Mouse (Mus musculus): ENCODE results near the gene Tsen54. TPM values are rescaled to one million over a fixed set of nuclear protein-coding genes. Genes with fewer than 3 reads are reported as not detected.

Tsen54 gene
- total RNA-seq, 2 experiments from 2014 or later, result 11.8 to 13.0 TPM

GRCm38 (mm10) chr11:115780141-115781070 is 34.1 kb upstream of the Tsen54 start:
- peak; percentile 55 to 67 for DNase-seq (ENCODE audit: low spot score in 2 of 2)
- TF ChIP-seq CTCF (conservative IDR thresholded peaks at IDR 0.05), result no peak
- H3K27ac ChIP-seq, result peak overlapping the region; percentile 87
- H3K4me3 ChIP-seq, result peak overlapping the region; percentile 53

DNA sequence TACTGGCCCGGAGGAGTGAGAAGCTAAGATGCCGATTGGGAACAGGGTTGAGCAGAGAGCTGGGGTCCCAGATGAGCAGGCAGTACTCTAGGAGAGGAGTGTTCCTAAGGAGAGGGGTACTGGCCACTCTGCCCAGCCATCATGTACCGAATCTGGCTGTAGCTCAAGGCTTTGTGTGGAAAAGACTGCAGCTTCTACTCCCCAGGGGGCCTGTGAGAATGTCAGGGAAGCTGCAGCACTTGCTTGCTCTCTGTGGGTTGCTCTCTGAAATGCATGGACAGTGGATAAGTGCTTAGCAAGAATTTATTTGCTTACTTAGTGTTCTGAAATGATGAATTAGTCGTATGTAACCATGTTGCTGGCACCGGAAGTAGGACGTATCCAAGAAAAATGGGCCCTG is 28.1 kb upstream of the Tsen54 start:
- no peak for DNase-seq (ENCODE audit: low spot score in 2 of 2)
- no peak for TF ChIP-seq CTCF (conservative IDR thresholded peaks at IDR 0.05)
- H3K27ac ChIP-seq, result no peak overlapping the region
- H3K4me3 ChIP-seq, result no peak overlapping the region

GRCm38 (mm10) chr11:115789787-115790186 is 24.7 kb upstream of the Tsen54 start:
- TF ChIP-seq CTCF (conservative IDR thresholded peaks at IDR 0.05), result no peak
- DNase-seq (ENCODE audit: low spot score in 2 of 2), result no peak
- Histone ChIP-seq H3K27ac (no peak overlapping the region), H3K4me3 (no peak overlapping the region)

DNA sequence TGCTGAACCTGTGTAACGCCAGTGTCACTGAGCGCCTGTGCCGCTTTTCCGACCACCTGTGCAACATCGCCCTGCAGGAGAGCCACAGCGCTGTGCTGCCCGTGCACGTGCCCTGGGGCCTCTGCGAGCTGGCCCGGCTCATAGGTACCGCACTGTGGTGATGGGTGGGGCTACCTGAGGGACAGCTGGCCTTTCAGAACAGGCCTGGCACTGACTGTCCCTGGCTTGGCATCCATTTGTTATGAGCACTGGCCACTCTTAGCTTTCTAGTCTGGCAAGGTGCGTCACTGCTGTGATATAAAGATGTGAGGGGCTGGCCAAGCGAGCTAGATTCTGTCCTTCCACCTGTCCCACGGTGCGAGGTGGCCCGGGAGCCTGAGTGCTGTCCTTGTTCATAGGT is 22.6 kb upstream of the Tsen54 start:
- TF ChIP-seq CTCF (conservative IDR thresholded peaks at IDR 0.05), result no peak
- Histone ChIP-seq H3K27ac (no peak overlapping the region), H3K4me3 (no peak overlapping the region)
- DNase-seq (ENCODE audit: low spot score in 2 of 2), result no peak

GRCm38 (mm10) chr11:115792353-115792752 is 22.2 kb upstream of the Tsen54 start:
- TF ChIP-seq CTCF (conservative IDR thresholded peaks at IDR 0.05), result no peak
- no peak for DNase-seq (ENCODE audit: low spot score in 2 of 2)
- no peak overlapping the region for H3K27ac ChIP-seq
- H3K4me3 ChIP-seq, result no peak overlapping the region

- TF ChIP-seq CTCF (conservative IDR thresholded peaks at IDR 0.05), result no peak
- no peak for DNase-seq (ENCODE audit: low spot score in 2 of 2)
These were observed 17.6 kb upstream of the Tsen54 start for GRCm38 (mm10) chr11:115796898-115797297.

DNA sequence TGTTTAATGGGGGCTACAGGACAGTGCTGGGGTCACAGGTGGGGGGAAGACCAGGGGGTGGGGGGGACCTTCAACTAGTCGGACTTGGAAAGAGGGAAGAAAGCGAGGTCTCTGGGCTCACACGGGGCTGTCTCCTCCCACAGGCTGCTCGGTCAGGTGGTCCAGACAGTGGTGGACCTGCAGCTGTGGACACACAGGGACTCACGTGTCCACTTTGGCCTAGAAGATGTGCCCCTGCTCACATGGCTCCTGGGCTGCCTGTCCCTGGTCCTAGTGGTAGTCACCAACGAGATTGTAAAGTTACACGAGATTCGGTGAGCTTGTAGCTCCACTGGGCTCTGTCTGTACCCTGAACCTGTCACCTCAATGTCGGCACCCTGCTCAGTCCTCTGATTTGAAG is 16.9 kb upstream of the Tsen54 start:
- DNase-seq (ENCODE audit: low spot score in 2 of 2), result no peak
- no peak for TF ChIP-seq CTCF (conservative IDR thresholded peaks at IDR 0.05)

More at GRCm38 (mm10) chr11:115796898-115797297, 17.6 kb upstream of the Tsen54 start:
- Histone ChIP-seq H3K4me3 (no peak overlapping the region), H3K27ac (no peak overlapping the region)

GRCm38 (mm10) chr11:115800981-115801380 is 13.5 kb upstream of the Tsen54 start:
- DNase-seq (ENCODE audit: low spot score in 2 of 2), result no peak
- no peak for TF ChIP-seq CTCF (conservative IDR thresholded peaks at IDR 0.05)
- H3K4me3 ChIP-seq, result no peak overlapping the region
- H3K27ac ChIP-seq, result no peak overlapping the region

More for the DNA sequence above, 16.9 kb upstream of the Tsen54 start:
- H3K4me3 ChIP-seq, result no peak overlapping the region
- H3K27ac ChIP-seq, result no peak overlapping the region

GRCm38 (mm10) chr11:115803072-115803709 is 11.3 kb upstream of the Tsen54 start:
- TF ChIP-seq CTCF (conservative IDR thresholded peaks at IDR 0.05), result no peak
- no peak for DNase-seq (ENCODE audit: low spot score in 2 of 2)
- no peak overlapping the region for H3K27ac ChIP-seq
- no peak overlapping the region for H3K4me3 ChIP-seq

DNA sequence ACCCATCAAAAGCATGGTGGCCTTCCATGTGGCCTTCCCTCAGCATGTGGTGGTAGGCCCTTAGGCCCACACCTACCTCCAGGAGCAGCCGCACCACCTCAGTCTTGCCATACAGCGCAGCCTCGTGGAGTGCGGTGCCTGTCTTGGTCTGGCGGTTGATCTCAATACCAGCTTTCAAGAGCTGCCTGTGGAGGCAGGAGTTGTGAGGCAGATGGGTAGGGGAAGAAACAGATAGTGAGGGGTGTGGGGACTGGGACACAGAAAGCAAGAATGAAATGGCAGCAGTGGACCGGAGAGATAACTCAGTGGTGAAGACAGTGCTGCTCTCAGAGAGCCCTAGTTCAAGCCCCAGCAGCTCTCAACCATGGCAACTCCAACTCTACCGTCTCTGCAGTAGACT is 9.5 kb upstream of the Tsen54 start:
- H3K4me3 ChIP-seq, result no peak overlapping the region
- DNase-seq (ENCODE audit: low spot score in 2 of 2), result no peak
- H3K27ac ChIP-seq, result no peak overlapping the region
- TF ChIP-seq CTCF (conservative IDR thresholded peaks at IDR 0.05), result no peak

DNA sequence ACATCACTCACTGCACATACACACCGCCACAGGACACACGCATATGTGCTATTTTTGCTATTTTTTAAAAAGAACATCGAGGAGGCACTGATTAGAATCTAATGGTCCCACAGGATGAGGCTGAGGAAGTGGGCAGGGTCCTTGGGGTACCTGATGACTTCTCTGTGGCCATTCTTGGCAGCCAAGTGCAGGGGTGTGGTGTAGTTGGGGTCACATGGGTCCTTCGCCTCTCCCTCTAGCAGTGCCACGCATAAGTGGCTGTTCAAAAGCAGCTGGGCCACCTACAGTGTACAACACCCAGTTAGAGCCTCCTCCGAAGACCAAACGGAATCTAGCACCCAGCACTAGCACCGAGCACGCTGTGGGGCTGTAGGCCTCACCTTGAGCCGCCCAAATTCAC is 8.4 kb upstream of the Tsen54 start:
- no peak for TF ChIP-seq CTCF (conservative IDR thresholded peaks at IDR 0.05)
- Histone ChIP-seq H3K27ac (peak overlapping the region; percentile 86), H3K4me3 (no peak overlapping the region)
- DNase-seq (ENCODE audit: low spot score in 2 of 2), result no peak

DNA sequence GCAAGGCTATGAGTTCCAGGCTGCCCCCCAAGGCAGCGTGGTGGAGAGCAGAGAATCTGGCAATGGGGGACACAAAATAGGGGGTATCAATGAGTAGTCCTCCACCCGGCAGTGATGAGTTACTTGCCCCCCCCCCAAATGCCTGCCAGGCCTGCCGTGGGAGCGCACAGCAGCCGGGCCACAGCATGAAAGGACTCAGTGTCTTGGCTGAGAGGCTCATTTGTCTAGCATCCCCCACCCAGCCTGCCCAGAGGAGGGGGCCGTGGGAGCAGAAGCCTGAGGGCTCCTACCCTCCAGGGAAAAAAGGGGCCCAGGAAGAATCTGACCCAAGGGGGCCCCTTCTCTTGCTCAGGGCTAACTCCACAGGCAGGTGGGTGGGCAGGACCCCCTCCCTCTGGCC is 7.2 kb upstream of the Tsen54 start:
- peak in 1 of 2 experiments; percentile 44 for DNase-seq (ENCODE audit: low spot score in 2 of 2)
- Histone ChIP-seq H3K27ac (peak overlapping the region; percentile 86), H3K4me3 (peak overlapping the region; percentile 13; the same call in 1 of the 2 replicates)
- no peak for TF ChIP-seq CTCF (conservative IDR thresholded peaks at IDR 0.05)

GRCm38 (mm10) chr11:115807971-115808370 is 6.6 kb upstream of the Tsen54 start:
- no peak for DNase-seq (ENCODE audit: low spot score in 2 of 2)

More at GRCm38 (mm10) chr11:115807971-115808370, 6.6 kb upstream of the Tsen54 start:
- Histone ChIP-seq H3K27ac (peak overlapping the region; percentile 86), H3K4me3 (peak overlapping the region; percentile 13; the same call in 1 of the 2 replicates)
- TF ChIP-seq CTCF (conservative IDR thresholded peaks at IDR 0.05), result no peak

Data from layer of hippocampus, adult 2 months (tissue).